Mouse (Mus musculus): Measurements from ENCODE around the gene Rab38. TPM values are rescaled to one million over a fixed set of nuclear protein-coding genes. Genes with fewer than 3 reads are reported as not detected.

The Rab38 gene
- polyA plus RNA-seq, 1 experiment from 2014 or later: 59.1 TPM

DNA sequence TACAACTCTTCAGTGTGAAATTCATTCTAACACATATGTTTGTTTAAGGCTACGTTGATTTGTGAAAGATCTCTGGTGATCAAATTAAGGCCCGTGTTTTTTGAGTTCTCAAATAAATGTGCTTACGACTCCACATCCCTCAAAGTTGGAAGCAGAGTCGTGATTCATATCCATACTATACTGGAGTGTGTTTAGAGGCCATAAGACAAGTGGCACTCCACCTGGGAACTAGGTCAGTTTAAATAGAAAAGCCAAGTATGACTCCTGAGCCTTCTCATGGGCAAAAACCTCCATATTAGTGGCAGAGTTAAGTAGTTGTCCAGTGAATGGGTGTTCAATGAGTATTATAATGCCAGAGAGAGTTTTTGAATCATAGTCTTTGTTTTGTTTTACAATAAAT lies 13.4 kb downstream of the Rab38 start:
- no peak overlapping the region for H3K4me2 ChIP-seq
- no peak overlapping the region for H3K4me3 ChIP-seq
- H3K9me3 ChIP-seq: no peaks in the 10 kb centered on the region
- H3K27ac ChIP-seq: no peak overlapping the region
- no peak overlapping the region for H3K9ac ChIP-seq
- H3K36me3 ChIP-seq: no peaks in the 10 kb centered on the region
- no peaks in the 10 kb centered on the region for H3K27me3 ChIP-seq
- ATAC-seq (ENCODE audit: insufficient number of reproducible peaks, low FRiP score, low TSS enrichment, low read depth): no peak
- WGBS: 53% methylated on average over 4 of the region's 4 CpGs
- H3K4me1 ChIP-seq: no peaks in the 10 kb centered on the region

DNA sequence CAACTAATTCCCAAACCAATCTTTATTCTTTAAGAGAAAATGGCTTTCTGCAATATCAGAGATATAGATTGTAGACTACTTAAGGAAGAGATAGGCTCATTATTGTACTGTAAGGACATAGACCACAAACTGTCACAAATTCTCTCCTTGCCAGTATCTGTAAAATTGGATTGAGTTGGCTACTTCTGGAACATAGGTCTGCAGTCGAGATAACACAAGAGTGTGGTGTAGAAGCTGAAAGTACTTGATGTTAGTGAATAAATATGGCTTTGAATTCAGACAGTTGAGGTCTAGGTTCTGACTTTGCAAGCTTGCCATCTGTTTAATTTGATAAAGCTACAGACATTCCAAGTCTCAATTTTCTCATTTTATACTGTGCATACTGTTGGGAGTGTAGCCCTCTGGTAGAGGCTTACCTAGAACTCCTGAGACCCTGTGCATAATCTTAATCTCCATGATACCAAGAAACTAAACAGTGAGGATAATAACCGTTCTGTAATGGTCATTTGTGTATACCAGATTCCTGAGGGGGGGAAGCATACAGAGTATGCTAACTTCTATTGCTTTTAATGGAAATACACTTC lies 15.3 kb downstream of the Rab38 start:
- H3K36me3 ChIP-seq: no peaks in the 10 kb centered on the region
- ATAC-seq (ENCODE audit: insufficient number of reproducible peaks, low FRiP score, low TSS enrichment, low read depth): no peak
- H3K4me1 ChIP-seq: no peaks in the 10 kb centered on the region
- 78% methylated on average over 2 of the region's 2 CpGs for WGBS
- H3K4me2 ChIP-seq: no peak overlapping the region
- H3K27me3 ChIP-seq: no peaks in the 10 kb centered on the region
- no peak overlapping the region for H3K9ac ChIP-seq
- no peak overlapping the region for H3K27ac ChIP-seq
- no peaks in the 10 kb centered on the region for H3K9me3 ChIP-seq
- no peak overlapping the region for H3K4me3 ChIP-seq

DNA sequence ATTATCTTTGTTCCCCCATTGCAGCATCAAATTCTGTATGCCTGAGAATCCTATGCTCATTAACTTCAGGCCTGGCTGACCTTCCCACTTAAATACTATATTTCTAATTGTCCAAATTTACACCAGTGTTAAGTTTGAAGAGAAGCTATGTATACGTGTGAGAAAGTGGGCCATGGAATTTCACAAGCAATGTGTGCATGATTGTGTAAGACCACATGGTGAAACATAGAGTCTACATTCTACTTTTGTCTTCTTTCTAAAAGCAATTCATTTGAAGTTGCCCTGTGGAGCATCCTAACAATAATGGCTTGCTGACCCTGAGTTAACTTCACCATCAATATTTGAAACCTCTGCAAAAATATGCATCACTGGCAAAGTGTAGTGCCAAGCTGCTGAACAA lies 23.2 kb downstream of the Rab38 start:
- Histone ChIP-seq H3K4me2 (no peak overlapping the region), H3K4me3 (no peak overlapping the region), H3K9me3 (no peaks in the 10 kb centered on the region), H3K27me3 (no peaks in the 10 kb centered on the region), H3K9ac (no peak overlapping the region), H3K4me1 (no peaks in the 10 kb centered on the region), H3K36me3 (no peaks in the 10 kb centered on the region), H3K27ac (no peak overlapping the region)
- no peak for ATAC-seq (ENCODE audit: insufficient number of reproducible peaks, low FRiP score, low TSS enrichment, low read depth)
- WGBS: 73% methylated on average over 1 of the region's 1 CpGs

DNA sequence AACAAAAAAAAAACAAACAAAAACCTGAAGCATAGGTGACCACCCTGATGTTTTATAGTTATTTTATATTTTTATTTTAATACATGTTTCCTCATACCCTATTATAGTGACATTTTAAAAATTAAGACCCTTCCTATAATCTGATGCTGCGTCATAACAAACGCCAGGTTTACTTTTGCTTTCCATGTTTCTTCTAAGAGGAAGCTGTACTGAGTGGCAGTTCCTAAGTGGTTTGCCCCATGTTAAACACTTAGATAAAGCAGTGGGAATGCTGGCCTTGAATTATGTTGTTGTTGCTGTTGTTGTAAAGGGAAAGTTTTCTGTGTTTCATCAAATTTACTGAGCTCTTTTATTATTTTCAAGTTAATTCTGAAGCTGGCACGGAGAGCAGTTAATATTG lies 27.8 kb downstream of the Rab38 start:
- H3K27me3 ChIP-seq: no peaks in the 10 kb centered on the region
- no peaks in the 10 kb centered on the region for H3K9me3 ChIP-seq
- H3K4me3 ChIP-seq: no peak overlapping the region
- H3K4me2 ChIP-seq: no peak overlapping the region
- no peaks in the 10 kb centered on the region for H3K4me1 ChIP-seq
- WGBS: 59% methylated on average over 3 of the region's 3 CpGs
- no peak overlapping the region for H3K27ac ChIP-seq
- no peaks in the 10 kb centered on the region for H3K36me3 ChIP-seq
- no peak overlapping the region for H3K9ac ChIP-seq
- ATAC-seq (ENCODE audit: insufficient number of reproducible peaks, low FRiP score, low TSS enrichment, low read depth): no peak

DNA sequence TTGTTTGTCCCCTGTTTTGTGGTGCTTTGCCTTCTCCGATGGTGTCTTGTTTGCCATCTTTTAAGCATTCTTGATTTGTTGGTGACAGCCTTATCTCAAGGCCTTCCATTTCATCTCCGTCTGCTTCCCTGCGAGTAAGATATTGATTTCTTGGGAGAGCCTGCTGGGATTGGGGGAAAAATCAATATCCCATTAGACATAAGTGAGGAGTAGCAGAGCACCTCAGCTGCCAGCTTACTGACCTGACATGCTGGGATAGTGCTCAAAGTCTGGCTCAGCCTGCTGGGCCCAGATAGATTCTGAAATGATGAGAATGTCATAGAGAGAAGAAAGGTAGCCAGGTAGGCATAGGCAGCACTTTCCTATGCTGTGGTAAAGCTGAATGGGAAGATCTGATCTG lies 37.7 kb downstream of the Rab38 start:
- Histone ChIP-seq H3K4me1 (no peaks in the 10 kb centered on the region), H3K27ac (no peak overlapping the region), H3K9ac (no peak overlapping the region), H3K36me3 (no peaks in the 10 kb centered on the region), H3K4me3 (no peak overlapping the region), H3K4me2 (no peak overlapping the region), H3K27me3 (no peaks in the 10 kb centered on the region), H3K9me3 (no peaks in the 10 kb centered on the region)
- WGBS: 89% methylated on average over 3 of the region's 3 CpGs
- no peak for ATAC-seq (ENCODE audit: insufficient number of reproducible peaks, low FRiP score, low TSS enrichment, low read depth)

DNA sequence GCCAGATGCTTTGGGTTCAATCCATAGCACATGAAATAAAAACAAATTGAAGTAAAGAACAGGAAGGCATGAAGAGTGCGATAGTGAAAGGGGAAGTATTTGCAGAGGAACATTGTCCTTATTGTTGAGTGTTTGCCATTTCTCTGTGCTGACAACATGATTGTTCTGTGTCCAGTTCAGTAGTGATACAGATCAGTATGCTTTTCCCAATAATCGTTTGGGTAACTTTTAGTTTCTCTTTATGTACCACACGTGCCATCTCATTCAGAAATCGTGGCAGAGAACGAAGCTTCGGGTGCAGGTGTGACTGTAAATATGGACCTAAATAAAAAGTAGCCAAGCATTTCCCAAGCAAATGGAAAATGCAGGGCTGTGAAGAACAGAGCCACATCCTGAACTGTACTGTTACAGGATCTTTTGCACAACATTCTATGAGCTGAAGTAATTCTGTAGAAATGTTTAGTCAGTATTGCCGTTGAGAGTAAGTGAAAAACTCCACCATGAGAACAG lies 52.1 kb downstream of the Rab38 start:
- H3K4me1 ChIP-seq: no peaks in the 10 kb centered on the region
- no peak for ATAC-seq (ENCODE audit: insufficient number of reproducible peaks, low FRiP score, low TSS enrichment, low read depth)
- H3K27ac ChIP-seq: no peak overlapping the region
- no peak overlapping the region for H3K4me2 ChIP-seq
- H3K36me3 ChIP-seq: no peaks in the 10 kb centered on the region
- H3K27me3 ChIP-seq: no peaks in the 10 kb centered on the region
- no peak overlapping the region for H3K4me3 ChIP-seq
- H3K9me3 ChIP-seq: no peaks in the 10 kb centered on the region
- WGBS: 81% methylated on average over 7 of the region's 7 CpGs
- H3K9ac ChIP-seq: no peak overlapping the region

DNA sequence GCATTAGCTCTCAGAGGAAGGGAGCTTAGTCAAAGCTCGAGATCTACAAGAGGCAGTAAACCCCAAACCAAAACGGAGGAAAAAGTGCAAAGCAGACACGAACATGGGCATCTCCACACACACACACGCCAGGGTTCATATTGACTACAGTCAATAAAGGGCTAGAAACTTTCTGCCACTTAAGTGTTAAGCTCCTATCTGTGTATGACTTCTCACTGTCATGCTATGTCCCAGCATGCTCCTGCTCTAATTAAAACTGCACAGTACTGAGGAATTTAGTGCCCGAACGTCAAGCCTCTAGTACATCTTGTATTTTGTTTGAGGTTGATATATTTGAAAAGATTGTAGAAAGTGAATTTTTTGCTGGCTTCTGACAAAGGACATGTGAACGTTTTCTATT lies 52.6 kb downstream of the Rab38 start:
- ATAC-seq (ENCODE audit: insufficient number of reproducible peaks, low FRiP score, low TSS enrichment, low read depth): no peak
- no peaks in the 10 kb centered on the region for H3K27me3 ChIP-seq
- H3K9me3 ChIP-seq: no peaks in the 10 kb centered on the region
- no peak overlapping the region for H3K27ac ChIP-seq
- H3K4me2 ChIP-seq: no peak overlapping the region
- H3K9ac ChIP-seq: no peak overlapping the region
- no peaks in the 10 kb centered on the region for H3K4me1 ChIP-seq
- no peaks in the 10 kb centered on the region for H3K36me3 ChIP-seq
- H3K4me3 ChIP-seq: no peak overlapping the region
- 63% methylated on average over 7 of the region's 7 CpGs for WGBS

DNA sequence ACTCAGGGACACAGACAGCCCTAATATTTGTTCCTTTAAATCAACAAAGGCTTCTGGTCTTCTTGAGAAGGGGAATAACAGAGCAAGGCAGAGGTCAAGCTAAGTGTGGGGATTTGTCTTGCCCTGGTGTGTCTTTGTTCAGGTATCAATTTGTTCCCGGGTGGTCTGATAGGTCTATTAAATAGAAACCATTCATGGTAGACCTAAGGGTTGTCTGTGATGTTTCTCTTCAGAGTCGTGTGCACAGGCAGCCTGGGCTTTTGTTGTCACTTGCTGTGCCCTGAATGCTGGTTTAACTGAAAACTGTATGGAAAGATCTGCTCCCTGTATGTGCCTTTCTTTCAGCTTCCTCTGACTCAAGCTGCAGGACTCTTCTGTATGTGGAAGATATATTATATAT lies 60.9 kb downstream of the Rab38 start:
- 43% methylated on average over 2 of the region's 2 CpGs for WGBS
- H3K36me3 ChIP-seq: no peaks in the 10 kb centered on the region
- no peak overlapping the region for H3K9ac ChIP-seq
- ATAC-seq (ENCODE audit: insufficient number of reproducible peaks, low FRiP score, low TSS enrichment, low read depth): no peak
- H3K4me1 ChIP-seq: no peaks in the 10 kb centered on the region
- H3K27ac ChIP-seq: no peak overlapping the region
- no peaks in the 10 kb centered on the region for H3K27me3 ChIP-seq
- no peak overlapping the region for H3K4me2 ChIP-seq
- H3K9me3 ChIP-seq: no peaks in the 10 kb centered on the region
- no peak overlapping the region for H3K4me3 ChIP-seq

DNA sequence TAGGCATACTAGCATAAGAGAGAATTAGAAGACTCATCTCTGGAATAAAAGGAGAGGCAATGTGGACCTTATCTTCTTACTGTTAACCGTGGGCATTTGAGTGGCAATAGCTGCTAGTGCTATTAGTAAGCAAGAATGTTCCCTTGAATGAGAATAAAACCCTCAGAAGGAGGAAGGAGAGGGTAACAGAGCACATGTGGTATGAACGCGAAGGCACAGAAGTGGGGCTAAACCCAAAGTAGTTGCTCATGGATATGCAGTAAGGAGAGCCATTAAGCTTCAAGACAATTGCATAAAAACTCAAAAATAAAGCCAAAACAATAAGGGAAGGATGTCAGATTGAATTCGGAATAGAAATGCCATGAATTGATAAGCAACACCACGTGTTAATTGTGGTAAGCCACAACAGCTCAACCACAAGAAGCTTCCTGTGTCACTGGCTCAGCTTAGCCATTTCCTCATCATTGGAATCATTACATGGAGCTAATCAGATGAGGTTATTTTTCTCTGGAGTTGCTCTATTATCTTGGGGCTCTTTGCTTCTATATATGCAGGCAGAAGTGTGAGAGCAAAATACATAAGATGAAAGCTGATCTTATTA lies 72.2 kb downstream of the Rab38 start:
- Histone ChIP-seq H3K4me3 (no peak overlapping the region), H3K4me2 (no peak overlapping the region), H3K27ac (no peak overlapping the region), H3K9ac (no peak overlapping the region), H3K4me1 (no peaks in the 10 kb centered on the region), H3K36me3 (no peaks in the 10 kb centered on the region), H3K9me3 (no peaks in the 10 kb centered on the region), H3K27me3 (no peaks in the 10 kb centered on the region)
- 75% methylated on average over 5 of the region's 5 CpGs for WGBS
- ATAC-seq (ENCODE audit: insufficient number of reproducible peaks, low FRiP score, low TSS enrichment, low read depth): no peak

DNA sequence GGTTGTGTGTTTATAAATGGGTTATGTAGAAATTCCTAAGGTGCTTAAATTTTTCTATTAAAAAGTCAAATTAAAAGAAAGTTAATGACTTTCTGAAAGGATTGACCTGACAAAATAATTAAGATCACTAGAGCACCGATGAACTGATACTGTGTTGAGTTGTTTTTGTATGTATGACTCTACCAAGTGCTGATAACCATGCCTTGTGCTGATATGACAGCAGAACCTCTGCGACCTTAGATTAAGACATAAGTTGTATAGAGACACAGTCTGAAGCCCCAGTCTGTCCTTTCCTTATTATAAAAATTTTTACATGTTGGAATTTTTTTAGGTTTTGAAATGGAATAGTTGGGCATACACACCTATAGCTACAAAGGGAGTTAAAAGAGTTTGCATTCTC lies 79.7 kb downstream of the Rab38 start:
- Histone ChIP-seq H3K9ac (no peak overlapping the region), H3K9me3 (no peaks in the 10 kb centered on the region), H3K4me1 (no peaks in the 10 kb centered on the region), H3K4me3 (no peak overlapping the region), H3K36me3 (no peaks in the 10 kb centered on the region), H3K4me2 (no peak overlapping the region), H3K27me3 (no peaks in the 10 kb centered on the region), H3K27ac (no peak overlapping the region)
- no peak for ATAC-seq (ENCODE audit: insufficient number of reproducible peaks, low FRiP score, low TSS enrichment, low read depth)
- WGBS: 81% methylated on average over 2 of the region's 2 CpGs

DNA sequence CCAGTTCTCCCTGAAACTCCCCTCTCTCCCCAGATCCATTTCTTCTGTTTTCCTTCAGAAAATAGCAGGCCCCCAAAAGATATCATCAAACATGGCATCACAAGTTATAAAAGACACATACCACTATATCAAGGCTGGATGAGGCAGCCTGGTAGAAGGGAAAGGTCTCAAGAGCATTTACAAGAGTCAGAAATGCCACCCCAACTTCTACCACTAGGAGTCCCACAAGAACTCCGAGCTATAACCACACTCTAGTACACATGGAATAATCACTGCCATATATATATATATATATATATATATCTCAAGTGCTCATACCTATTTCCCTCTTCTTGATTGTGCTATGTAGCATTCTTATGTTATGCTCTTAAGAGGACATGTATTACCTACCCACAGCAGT lies 92.4 kb downstream of the Rab38 start:
- no peak for ATAC-seq (ENCODE audit: insufficient number of reproducible peaks, low FRiP score, low TSS enrichment, low read depth)
- Histone ChIP-seq H3K9me3 (no peaks in the 10 kb centered on the region), H3K27me3 (no peaks in the 10 kb centered on the region), H3K27ac (no peak overlapping the region), H3K4me1 (no peaks in the 10 kb centered on the region), H3K4me2 (no peak overlapping the region), H3K4me3 (no peak overlapping the region), H3K9ac (no peak overlapping the region), H3K36me3 (no peaks in the 10 kb centered on the region)
- 79% methylated on average over 1 of the region's 1 CpGs for WGBS

DNA sequence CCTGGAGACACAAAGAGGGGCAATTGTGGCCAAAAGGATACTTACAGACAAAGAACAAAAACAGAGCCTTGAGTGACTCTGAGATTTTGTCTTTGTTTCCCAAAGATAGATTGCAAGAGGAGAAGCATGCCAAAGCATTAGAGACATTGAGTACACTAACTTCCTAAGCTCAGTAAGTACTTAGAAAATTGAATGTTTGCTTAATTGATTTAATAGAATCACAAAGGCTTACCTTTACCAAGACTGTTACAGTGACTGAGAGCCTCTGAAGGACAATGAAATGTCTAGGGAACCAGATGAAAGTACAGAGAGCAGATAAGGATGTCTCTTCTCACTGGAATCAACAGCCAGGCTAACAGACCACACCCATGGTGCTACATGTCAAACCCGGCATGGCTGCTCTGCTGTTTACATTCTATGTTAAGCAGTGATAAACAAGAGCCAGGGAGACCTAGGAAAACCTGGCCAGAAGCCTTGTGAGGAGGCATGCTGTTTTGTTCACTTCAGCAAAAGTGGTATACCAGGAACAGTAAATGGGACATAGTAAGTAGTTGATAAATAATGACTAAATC lies 97.1 kb downstream of the Rab38 start:
- Histone ChIP-seq H3K9me3 (no peaks in the 10 kb centered on the region), H3K27ac (no peak overlapping the region), H3K4me2 (no peak overlapping the region), H3K36me3 (no peaks in the 10 kb centered on the region), H3K4me3 (no peak overlapping the region), H3K27me3 (no peaks in the 10 kb centered on the region), H3K9ac (no peak overlapping the region), H3K4me1 (no peaks in the 10 kb centered on the region)
- WGBS: 28% methylated on average over 1 of the region's 1 CpGs
- ATAC-seq (ENCODE audit: insufficient number of reproducible peaks, low FRiP score, low TSS enrichment, low read depth): no peak

Measured in limb, embryonic 15.5 days (tissue).